Mouse (Mus musculus) megakaryocyte, embryonic 14.5 days (primary cell): ENCODE results near the gene Farp1. TPM values are rescaled to one million over a fixed set of nuclear protein-coding genes. Genes with fewer than 3 reads are reported as not detected.

Experiments used
- H3K27me3 ChIP-seq: replicated peaks from 2 replicates; pipeline ENCODE3; 2012; ENCODE audit warnings: inconsistent platforms
- H3K36me3 ChIP-seq: replicated peaks from 2 replicates; pipeline ENCODE3; 2012; ENCODE audit warnings: low read length, inconsistent platforms, mixed read lengths
- H3K4me1 ChIP-seq: 2 replicates; pipeline ENCODE4 v1.6.1; 2012; ENCODE audit warnings: inconsistent platforms
- H3K4me3 ChIP-seq: replicated peaks from 2 replicates; pipeline ENCODE3; 2012; ENCODE audit warnings: moderate library complexity, mild to moderate bottlenecking, inconsistent platforms
- H3K9me3 ChIP-seq: 2 replicates; pipeline ENCODE4 v1.6.1; 2012; ENCODE audit warnings: inconsistent platforms
- FLI1 ChIP-seq: IDR thresholded peaks from 2 replicates; pipeline ENCODE4 v1.6.1; 2012; ENCODE audit warnings: low read length, inconsistent platforms, mixed read lengths
- GATA1 ChIP-seq: IDR thresholded peaks from 3 replicates; pipeline ENCODE4 v1.6.1; 2012; ENCODE audit warnings: mixed read lengths, low read length, inconsistent platforms, borderline replicate concordance
- polyA plus RNA-seq: library from polyadenylated mRNA; stranded (reverse); fragments of >175 nt; gene quantifications from 2 replicates; pipeline ENCODE4 v1.2.3, GENCODE M21; 2012; ENCODE audit warnings: low replicate concordance; ENCODE audit not compliant: insufficient read depth

Farp1 gene
- polyA plus RNA-seq, 1 experiment: not detected

DNA sequence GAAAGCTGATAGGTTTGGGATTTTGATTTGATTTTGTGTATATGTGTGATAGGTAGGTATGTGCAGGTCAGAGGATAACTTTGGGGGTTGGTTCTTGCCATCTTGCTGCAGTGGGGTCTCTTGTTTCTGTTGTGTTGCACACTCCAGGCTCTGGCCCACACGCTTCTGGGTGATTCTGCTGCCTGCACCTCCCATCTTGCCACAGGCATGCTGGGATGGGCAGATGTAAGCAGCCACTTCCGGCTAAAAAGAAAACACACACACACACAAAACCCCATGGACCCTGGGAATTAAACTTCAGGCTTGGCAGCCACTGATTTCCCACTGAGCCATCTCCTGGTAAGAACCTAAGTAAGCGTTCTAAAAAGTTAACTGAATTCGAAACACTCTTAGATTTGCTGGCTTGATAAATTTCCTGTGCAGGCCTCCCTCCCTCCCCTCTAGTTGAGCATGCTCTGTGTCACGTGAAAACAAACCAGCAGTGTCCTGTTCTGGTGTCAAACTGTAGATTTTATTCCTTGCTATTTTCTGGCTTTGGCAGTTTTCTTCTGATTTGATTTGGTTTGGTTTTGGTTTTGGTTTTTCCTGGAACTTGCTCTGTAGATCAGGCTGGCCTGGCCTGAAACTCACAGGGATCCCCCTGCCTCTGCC lies 226.4 kb downstream of the Farp1 start:
- H3K36me3 ChIP-seq: no peaks in the 10 kb centered on the region
- H3K9me3 ChIP-seq: no peaks in the 10 kb centered on the region
- peaks cover 31% of the 10 kb centered on the region for H3K27me3 ChIP-seq
- peaks cover 20% of the 10 kb centered on the region for H3K4me1 ChIP-seq
- no peak for TF ChIP-seq FLI1
- no peak for TF ChIP-seq GATA1
- H3K4me3 ChIP-seq: no peak overlapping the region

DNA sequence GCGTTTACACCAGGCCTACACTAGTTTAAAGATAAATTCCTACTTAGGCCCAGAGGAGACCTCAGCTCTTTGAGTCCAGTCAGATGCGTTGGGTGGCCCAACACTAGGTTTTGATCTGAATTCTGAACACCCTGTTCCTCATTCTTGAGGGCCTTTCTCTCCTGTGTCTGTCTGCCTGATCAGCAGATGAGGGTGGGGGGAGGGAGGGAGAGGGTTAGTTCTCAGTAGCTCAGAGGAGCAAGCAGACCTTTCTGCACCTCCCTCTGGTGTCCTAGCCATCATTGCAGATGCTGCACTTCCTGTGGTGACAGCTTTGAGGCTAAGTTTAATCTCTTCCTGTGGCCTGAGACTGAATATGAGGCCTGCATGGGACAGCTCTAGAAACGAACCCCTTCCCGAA lies 227.6 kb downstream of the Farp1 start:
- TF ChIP-seq GATA1: no peak
- no peak for TF ChIP-seq FLI1
- Histone ChIP-seq H3K36me3 (no peaks in the 10 kb centered on the region), H3K9me3 (no peaks in the 10 kb centered on the region), H3K4me3 (no peak overlapping the region), H3K27me3 (peaks cover 26% of the 10 kb centered on the region), H3K4me1 (peaks cover 15% of the 10 kb centered on the region)

DNA sequence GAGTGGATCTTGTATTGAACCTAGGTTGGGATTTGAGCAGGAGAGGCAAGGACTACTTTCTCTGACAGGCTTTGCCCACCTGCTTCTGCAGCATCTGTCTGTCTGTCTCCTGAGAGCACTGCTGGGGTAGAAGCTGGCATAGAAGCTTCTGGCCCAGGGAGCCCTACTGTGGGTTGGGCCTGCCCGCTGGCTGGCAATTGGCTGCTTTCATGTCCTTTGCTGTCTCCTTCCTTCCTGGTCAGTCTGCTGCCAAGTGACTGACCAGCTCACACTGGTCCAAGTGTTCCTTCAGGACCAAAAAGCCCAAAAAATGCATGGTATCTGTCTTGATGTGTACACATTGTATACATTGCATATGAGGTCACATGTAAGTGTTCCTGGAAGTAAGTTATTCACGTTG lies 228.9 kb downstream of the Farp1 start:
- H3K9me3 ChIP-seq: no peaks in the 10 kb centered on the region
- H3K27me3 ChIP-seq: peaks cover 31% of the 10 kb centered on the region
- H3K4me3 ChIP-seq: no peak overlapping the region
- TF ChIP-seq GATA1: no peak
- TF ChIP-seq FLI1: no peak
- peaks cover 15% of the 10 kb centered on the region for H3K4me1 ChIP-seq
- no peaks in the 10 kb centered on the region for H3K36me3 ChIP-seq

DNA sequence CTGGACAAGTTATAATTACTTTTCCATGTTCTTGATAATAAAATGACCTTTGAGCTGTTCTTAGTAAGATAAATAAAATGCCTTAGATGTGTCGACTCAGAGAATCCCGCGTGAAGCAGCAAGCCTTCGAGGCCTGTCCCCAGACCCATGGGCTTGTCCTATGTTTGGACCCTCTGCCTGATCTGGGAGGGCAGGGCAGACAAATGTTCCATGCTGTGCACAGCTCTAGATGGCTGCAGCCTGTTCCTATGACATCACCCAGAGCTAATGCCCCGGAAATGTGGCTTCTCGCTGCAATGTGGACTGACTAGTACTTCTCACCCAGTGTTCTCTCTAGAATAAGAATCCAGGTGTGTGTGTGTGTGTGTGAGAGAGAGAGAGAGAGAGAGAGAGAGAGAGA lies 229.5 kb downstream of the Farp1 start:
- no peaks in the 10 kb centered on the region for H3K36me3 ChIP-seq
- peaks cover 15% of the 10 kb centered on the region for H3K4me1 ChIP-seq
- H3K4me3 ChIP-seq: no peak overlapping the region
- H3K9me3 ChIP-seq: no peaks in the 10 kb centered on the region
- no peak for TF ChIP-seq GATA1
- H3K27me3 ChIP-seq: peaks cover 31% of the 10 kb centered on the region

DNA sequence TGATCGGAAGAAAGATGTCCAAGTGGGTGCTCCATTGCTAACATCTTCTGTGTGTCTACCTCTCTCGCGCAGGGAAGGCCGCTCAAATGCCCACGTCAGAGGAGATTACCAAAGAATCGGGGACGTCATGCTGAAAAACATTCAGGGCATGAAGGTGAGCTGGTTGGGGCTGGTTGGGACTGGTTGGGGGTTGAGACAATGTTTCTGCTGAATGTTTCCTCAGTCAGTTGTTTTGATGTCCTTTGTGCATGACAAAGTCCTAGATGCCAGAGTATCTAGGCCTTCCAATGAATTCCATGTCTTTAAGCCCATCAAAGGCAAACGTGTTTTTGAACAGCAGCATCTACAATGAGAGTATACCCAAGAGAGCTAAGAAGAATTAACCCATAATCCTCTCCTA lies 232.8 kb downstream of the Farp1 start:
- peaks cover 13% of the 10 kb centered on the region for H3K4me1 ChIP-seq
- H3K4me3 ChIP-seq: no peak overlapping the region
- no peaks in the 10 kb centered on the region for H3K9me3 ChIP-seq
- H3K27me3 ChIP-seq: peaks cover 40% of the 10 kb centered on the region
- TF ChIP-seq GATA1 (no peak), FLI1 (no peak)
- no peaks in the 10 kb centered on the region for H3K36me3 ChIP-seq

DNA sequence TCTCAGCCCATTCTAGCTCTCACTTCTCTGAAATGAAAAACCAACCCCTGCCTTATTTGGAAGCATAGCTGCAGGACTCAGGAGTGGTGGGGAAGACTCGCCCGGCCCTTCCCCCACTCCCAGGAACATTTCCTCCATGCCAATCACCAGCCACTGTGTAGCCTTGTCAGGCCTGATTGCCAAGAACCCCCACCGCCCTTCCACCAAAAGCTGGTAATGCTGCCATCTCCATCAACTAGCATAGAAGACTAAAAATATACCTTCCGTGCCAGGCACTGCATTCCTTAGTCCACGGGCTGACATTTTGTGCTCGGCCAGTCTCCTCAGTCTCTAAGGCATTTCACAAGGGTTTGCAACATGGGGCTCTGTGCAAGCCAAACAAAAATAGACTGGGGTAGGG lies 235.5 kb downstream of the Farp1 start:
- peaks cover 6% of the 10 kb centered on the region; the same call in 1 of the 2 replicates for H3K4me1 ChIP-seq
- TF ChIP-seq GATA1 (no peak), FLI1 (no peak)
- no peaks in the 10 kb centered on the region for H3K9me3 ChIP-seq
- H3K36me3 ChIP-seq: no peaks in the 10 kb centered on the region
- no peak overlapping the region for H3K4me3 ChIP-seq
- H3K27me3 ChIP-seq: peaks cover 49% of the 10 kb centered on the region

DNA sequence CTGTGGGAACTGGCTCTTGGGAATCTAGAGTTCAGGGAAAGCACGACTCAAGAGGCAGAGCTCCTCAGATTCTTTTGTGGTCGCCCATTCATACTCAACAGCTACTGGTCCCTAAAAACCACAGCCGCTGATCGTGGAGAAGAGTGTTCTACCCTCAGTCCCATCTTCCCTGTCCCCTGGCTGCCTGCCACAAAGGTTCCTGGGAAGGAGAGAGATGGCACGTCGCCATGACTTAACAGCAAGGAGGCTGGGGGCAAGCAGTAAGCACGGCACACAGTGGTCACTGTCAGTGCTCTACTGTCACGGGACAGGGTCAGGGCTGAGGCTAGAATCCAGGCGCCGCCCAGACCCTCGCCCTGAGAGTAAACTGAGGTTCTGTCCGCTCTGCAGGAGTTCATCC lies 240.0 kb downstream of the Farp1 start:
- Histone ChIP-seq H3K36me3 (no peaks in the 10 kb centered on the region), H3K27me3 (peaks cover 55% of the 10 kb centered on the region)
- TF ChIP-seq FLI1 (no peak), GATA1 (no peak)

DNA sequence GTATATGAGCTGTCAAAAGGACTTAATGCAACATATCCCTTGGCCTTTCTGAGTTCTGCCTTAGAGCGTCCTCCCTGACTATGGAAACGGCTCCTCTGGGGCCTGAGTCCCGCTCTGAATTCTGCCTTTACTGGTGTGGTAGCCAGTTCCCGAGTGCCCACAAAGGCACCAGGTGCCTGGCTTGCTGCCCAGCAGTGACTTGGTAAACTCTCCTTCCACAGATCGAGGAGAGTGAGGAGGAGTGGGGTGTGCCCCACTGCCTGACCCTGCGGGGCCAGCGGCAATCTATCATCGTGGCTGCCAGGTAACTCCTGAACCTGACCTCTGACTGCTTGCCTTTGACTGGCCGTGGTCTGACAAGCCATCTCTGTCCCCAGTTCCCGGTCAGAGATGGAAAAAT lies 241.0 kb downstream of the Farp1 start:
- no peaks in the 10 kb centered on the region for H3K9me3 ChIP-seq
- H3K4me1 ChIP-seq: peaks cover 23% of the 10 kb centered on the region
- no peak overlapping the region for H3K4me3 ChIP-seq
- H3K36me3 ChIP-seq: peaks cover 2% of the 10 kb centered on the region
- no peak for TF ChIP-seq FLI1
- TF ChIP-seq GATA1: no peak
- peaks cover 50% of the 10 kb centered on the region for H3K27me3 ChIP-seq

More for the DNA sequence above, 240.0 kb downstream of the Farp1 start:
- Histone ChIP-seq H3K4me1 (peaks cover 21% of the 10 kb centered on the region; the same call in 1 of the 2 replicates), H3K4me3 (no peak overlapping the region), H3K9me3 (no peaks in the 10 kb centered on the region)

DNA sequence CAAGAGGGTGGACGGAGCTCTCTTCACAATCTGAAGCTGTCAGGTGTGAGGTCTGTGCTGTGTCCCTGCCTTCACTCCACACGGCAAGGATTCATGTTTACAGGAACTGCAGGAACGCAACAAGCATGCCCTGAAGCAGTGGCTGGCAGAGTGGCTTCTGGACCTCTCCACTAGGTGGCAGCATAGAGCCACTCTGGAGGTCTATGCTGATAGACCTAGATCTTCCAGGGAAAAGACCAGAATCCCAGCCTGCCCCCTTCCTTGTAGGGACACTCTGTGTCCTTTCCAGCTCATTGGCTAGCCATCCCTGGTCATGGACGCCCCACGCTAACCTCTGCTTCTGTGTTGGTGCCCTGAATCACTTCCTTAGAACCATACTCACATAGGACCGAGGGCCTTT lies 244.1 kb downstream of the Farp1 start:
- Histone ChIP-seq H3K36me3 (peaks cover 27% of the 10 kb centered on the region), H3K4me1 (peaks cover 27% of the 10 kb centered on the region), H3K9me3 (no peaks in the 10 kb centered on the region), H3K27me3 (peaks cover 28% of the 10 kb centered on the region), H3K4me3 (peak overlapping the region; percentile 57)
- no peak for TF ChIP-seq GATA1
- no peak for TF ChIP-seq FLI1

DNA sequence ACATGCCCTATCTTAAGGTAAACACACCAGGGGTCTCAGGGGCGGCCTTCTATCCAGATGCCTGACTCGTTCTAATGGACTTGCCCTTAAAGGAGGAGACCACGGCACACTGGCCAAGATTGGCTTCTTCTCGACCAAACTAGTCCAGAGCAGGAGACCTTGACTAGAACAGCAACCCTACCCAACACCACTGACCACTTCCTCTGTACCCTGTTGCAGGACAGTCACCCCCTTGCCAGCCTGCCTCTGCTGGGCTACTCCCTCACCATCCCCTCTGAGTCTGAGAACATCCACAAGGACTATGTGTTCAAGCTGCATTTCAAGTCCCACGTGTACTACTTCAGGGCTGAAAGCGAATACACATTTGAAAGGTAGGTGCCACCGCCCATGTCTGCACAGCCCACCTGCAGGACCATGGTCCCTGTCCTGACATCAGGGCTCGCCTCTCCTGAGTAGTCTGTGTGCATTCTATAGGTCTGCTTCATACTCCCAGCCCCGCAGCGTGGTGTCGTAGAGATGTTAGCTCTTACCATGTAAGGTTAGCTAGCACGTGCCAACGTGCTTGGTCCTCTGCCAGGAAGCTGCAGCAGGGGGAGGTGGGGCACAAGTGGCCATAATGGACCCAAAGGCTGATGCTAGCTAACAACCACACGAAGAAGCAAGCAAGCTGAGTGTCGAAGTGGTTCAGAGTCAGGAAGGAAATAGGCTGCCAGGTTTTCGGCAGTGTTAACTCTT lies 245.8 kb downstream of the Farp1 start:
- Histone ChIP-seq H3K27me3 (peaks cover 17% of the 10 kb centered on the region), H3K36me3 (peaks cover 44% of the 10 kb centered on the region), H3K4me3 (no peak overlapping the region), H3K4me1 (peaks cover 27% of the 10 kb centered on the region), H3K9me3 (no peaks in the 10 kb centered on the region)
- TF ChIP-seq GATA1 (no peak), FLI1 (no peak)
